Mouse (Mus musculus) bone marrow macrophage, adult 2 months (primary cell): ENCODE results near the gene Dhrs4.

Source experiments
- CTCF ChIP-seq: IDR thresholded peaks from 2 replicates; pipeline ENCODE4 v1.5.1; 2012; ENCODE audit warnings: low read depth, mild to moderate bottlenecking, low read length, moderate library complexity
- POLR2A ChIP-seq: IDR thresholded peaks from 2 replicates; pipeline ENCODE4 v1.6.1; 2012; ENCODE audit warnings: mild to moderate bottlenecking, low read depth, low read length, borderline replicate concordance

- TF ChIP-seq POLR2A (no peak), CTCF (no peak)
Measured at GRCm38 (mm10) chr14:55513927-55514326, 35.4 kb downstream of the Dhrs4 start.
